Mouse (Mus musculus): ENCODE data around the gene Tmem121b. TPM values are rescaled to one million over a fixed set of nuclear protein-coding genes. Genes with fewer than 3 reads are reported as not detected.
A peak's percentile ranks its signal among the peaks of the same experiment; 100 is the strongest.

Tmem121b gene
- total and polyA plus RNA-seq, 3 experiments: 0.18 TPM; not detected in 2

DNA sequence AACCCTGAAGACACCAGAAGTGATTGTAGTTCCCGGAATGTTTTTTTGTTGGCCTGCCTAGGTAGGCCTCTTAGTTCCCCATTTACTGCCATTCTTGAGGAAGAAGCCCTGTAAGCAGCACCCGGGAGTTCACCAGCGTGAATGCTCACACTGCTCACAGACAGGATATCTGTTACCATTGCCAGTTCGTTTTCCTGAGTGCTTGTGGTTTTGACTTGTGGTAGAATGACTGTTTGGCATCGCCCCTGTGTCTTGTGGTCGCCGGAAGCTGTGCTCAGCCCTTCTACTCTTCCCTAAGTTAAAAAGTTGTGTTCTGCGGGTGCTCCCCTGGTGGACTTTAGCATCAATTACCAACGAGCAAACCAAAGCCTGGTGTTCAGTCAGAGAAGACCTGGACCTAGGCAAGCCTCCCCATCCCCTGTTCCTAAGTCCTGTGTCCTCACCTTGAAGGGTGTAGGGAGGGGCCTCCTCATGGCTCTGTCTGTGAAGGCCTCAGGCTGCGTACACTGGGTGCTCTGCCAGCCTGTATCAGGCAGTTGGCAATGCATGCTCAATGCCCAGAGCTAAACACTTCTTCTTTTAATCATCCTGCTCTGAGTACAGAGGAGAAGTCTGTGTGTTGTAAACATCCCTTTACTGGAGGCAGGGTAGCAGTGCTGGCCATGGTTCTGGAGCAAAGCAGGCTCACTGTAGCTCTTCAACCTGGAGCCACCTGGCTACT is 26.8 kb downstream of the Tmem121b start:
- Histone ChIP-seq H3K36me3 (ENCODE audit: control insufficient read depth in 1 of 2, insufficient read depth in 2 of 2, low read length in 2 of 2) (peaks cover 0 to 47% of the 10 kb centered on the region in 2 experiments; a peak in 2 of 4 replicates), H3K4me3 (ENCODE audit: control insufficient read depth in 1 of 2, insufficient read depth in 1 of 2, low read depth in 2 of 2, low read length in 2 of 2) (peak overlapping the region; percentile 21; a peak in 3 of 4 replicates), H3K9me3 (replicated peaks; ENCODE audit: insufficient read depth, low read length) (no peaks in the 10 kb centered on the region), H3K27ac (ENCODE audit: control insufficient read depth, low read depth, low read length) (peak overlapping the region; percentile 87), H3K4me1 (ENCODE audit: control insufficient read depth in 1 of 2, insufficient read depth in 2 of 2, low read length in 2 of 2) (peaks cover 25 to 54% of the 10 kb centered on the region in 2 experiments), H3K27me3 (ENCODE audit: control insufficient read depth in 1 of 2, insufficient read depth in 2 of 2, low read length in 2 of 2) (no peaks in the 10 kb centered on the region), H3K79me2 (ENCODE audit: control insufficient read depth, insufficient read depth, low read length, poor library complexity) (peaks cover 52% of the 10 kb centered on the region), H3K9ac (ENCODE audit: control insufficient read depth, low read depth, low read length, poor library complexity, severe bottlenecking) (peak overlapping the region; percentile 49)
- peak; percentile 92 for DNase-seq (ENCODE audit: low read depth, low spot score)
- TF ChIP-seq ZNF384 (IDR thresholded peaks at IDR 0.05; ENCODE audit: low read depth, low read length): peak; percentile 61
- no peak for TF ChIP-seq UBTF (IDR thresholded peaks at IDR 0.05; ENCODE audit: borderline replicate concordance, insufficient read depth, low read depth, low read length)
- no peak for TF ChIP-seq GABPA (IDR thresholded peaks at IDR 0.05; ENCODE audit: low read depth, low read length)
- no peak for TF ChIP-seq ELF1 (IDR thresholded peaks at IDR 0.05; ENCODE audit: low read depth, low read length)
- TF ChIP-seq CTCF (IDR thresholded peaks at IDR 0.05 in 2 of 3, conservative IDR thresholded peaks at IDR 0.05 in 1 of 3; ENCODE audit: control insufficient read depth in 1 of 3, insufficient read depth in 1 of 3, low read depth in 2 of 3, low read length in 3 of 3, poor library complexity in 1 of 3, severe bottlenecking in 1 of 3): peak in 2 of 3 experiments; percentile 15 to 38; a peak in 3 of 6 replicates
- peak; percentile 86 for TF ChIP-seq MYB (IDR thresholded peaks at IDR 0.05; ENCODE audit: low read depth, low read length)
- TF ChIP-seq EP300 (IDR thresholded peaks at IDR 0.05; ENCODE audit: low read depth in 1 of 2, low read length in 2 of 2): peak; percentile 62 to 85; a peak in 3 of 4 replicates
- no peak for TF ChIP-seq ZKSCAN1 (IDR thresholded peaks at IDR 0.05; ENCODE audit: low read depth, low read length)
- TF ChIP-seq E2F4 (IDR thresholded peaks at IDR 0.05; ENCODE audit: borderline replicate concordance, low read depth, low read length): no peak
- TF ChIP-seq JUND (IDR thresholded peaks at IDR 0.05; ENCODE audit: low read depth, low read length): no peak
- TF ChIP-seq RCOR1 (IDR thresholded peaks at IDR 0.05; ENCODE audit: low read depth, low read length): peak; percentile 40
- TF ChIP-seq MAFK (IDR thresholded peaks at IDR 0.05; ENCODE audit: borderline replicate concordance, low read depth, low read length): no peak
- TF ChIP-seq CHD2 (IDR thresholded peaks at IDR 0.05; ENCODE audit: low read length): no peak
- no peak for TF ChIP-seq NRF1 (IDR thresholded peaks at IDR 0.05; ENCODE audit: insufficient read depth, low read depth, low read length, poor library complexity, severe bottlenecking)
- TF ChIP-seq RAD21 (IDR thresholded peaks at IDR 0.05; ENCODE audit: low read depth, low read length): no peak
- TF ChIP-seq POLR2A (IDR thresholded peaks at IDR 0.05; ENCODE audit: control insufficient read depth in 1 of 2, insufficient read depth in 1 of 2, low read depth in 1 of 2, low read length in 2 of 2, poor library complexity in 1 of 2): peak in 1 of 2 experiments; percentile 33; a peak in 1 of 4 replicates
- TF ChIP-seq TAL1 (IDR thresholded peaks at IDR 0.05; ENCODE audit: low read length): no peak
- TF ChIP-seq NELFE (IDR thresholded peaks at IDR 0.05; ENCODE audit: low read depth, low read length): no peak
- no peak for TF ChIP-seq BHLHE40 (IDR thresholded peaks at IDR 0.05; ENCODE audit: borderline replicate concordance, low read depth, low read length)
- TF ChIP-seq SMC3 (IDR thresholded peaks at IDR 0.05; ENCODE audit: low read depth, low read length): no peak
- no peak for TF ChIP-seq POLR2AphosphoS2 (IDR thresholded peaks at IDR 0.05; ENCODE audit: low read length)
- TF ChIP-seq HCFC1 (IDR thresholded peaks at IDR 0.05; ENCODE audit: low read depth, low read length): peak; percentile 24; the same call in 1 of the 2 replicates
- TF ChIP-seq MXI1 (IDR thresholded peaks at IDR 0.05; ENCODE audit: low read depth, low read length): peak; percentile 77
- TF ChIP-seq MAZ (IDR thresholded peaks at IDR 0.05; ENCODE audit: low read depth, low read length): no peak
- no peak for TF ChIP-seq KAT2A (conservative IDR thresholded peaks at IDR 0.05; ENCODE audit: low read depth, low read length)
- no peak for TF ChIP-seq CHD1 (IDR thresholded peaks at IDR 0.05; ENCODE audit: low read depth, low read length)
- peak; percentile 18; the same call in 1 of the 2 replicates for TF ChIP-seq GATA1 (IDR thresholded peaks at IDR 0.05; ENCODE audit: low read depth, low read length)
- TF ChIP-seq POLR2AphosphoS5 (IDR thresholded peaks at IDR 0.05; ENCODE audit: borderline replicate concordance, low read depth, low read length): no peak
- peak; percentile 30; the same call in 1 of the 2 replicates for TF ChIP-seq TCF12 (IDR thresholded peaks at IDR 0.05; ENCODE audit: low read depth, low read length)
- TF ChIP-seq ETS1 (IDR thresholded peaks at IDR 0.05; ENCODE audit: low read depth, low read length): peak; percentile 72
- TF ChIP-seq USF2 (IDR thresholded peaks at IDR 0.05; ENCODE audit: borderline replicate concordance in 1 of 2, insufficient read depth in 1 of 2, low read depth in 1 of 2, low read length in 2 of 2): no peak
- TF ChIP-seq USF1 (IDR thresholded peaks at IDR 0.05; ENCODE audit: low read depth, low read length): no peak
- TF ChIP-seq MYC (IDR thresholded peaks at IDR 0.05; ENCODE audit: low read depth, low read length): peak; percentile 59; the same call in 1 of the 2 replicates
- TF ChIP-seq ZC3H11A (IDR thresholded peaks at IDR 0.05; ENCODE audit: low read depth, low read length): no peak
- peak; percentile 43 for TF ChIP-seq SIN3A (IDR thresholded peaks at IDR 0.05; ENCODE audit: low read length)
- TF ChIP-seq ZMIZ1 (IDR thresholded peaks at IDR 0.05; ENCODE audit: low read depth, low read length): no peak
